Mouse (Mus musculus): ENCODE data around the gene Mef2b.
A peak's percentile ranks its signal among the peaks of the same experiment; 100 is the strongest.
"Not testable (repeated sequence)": the region's sequence is repeated elsewhere in the genome, so short reads cannot be mapped to it uniquely, and the experiment has no call there.

Gene Mef2b

GRCm38 (mm10) chr8:70215092-70215491, 75.6 kb downstream of the Mef2b start:
- DNase-seq (ENCODE audit: inconsistent age in 2 of 2, low spot score in 1 of 2) = no peak

DNA sequence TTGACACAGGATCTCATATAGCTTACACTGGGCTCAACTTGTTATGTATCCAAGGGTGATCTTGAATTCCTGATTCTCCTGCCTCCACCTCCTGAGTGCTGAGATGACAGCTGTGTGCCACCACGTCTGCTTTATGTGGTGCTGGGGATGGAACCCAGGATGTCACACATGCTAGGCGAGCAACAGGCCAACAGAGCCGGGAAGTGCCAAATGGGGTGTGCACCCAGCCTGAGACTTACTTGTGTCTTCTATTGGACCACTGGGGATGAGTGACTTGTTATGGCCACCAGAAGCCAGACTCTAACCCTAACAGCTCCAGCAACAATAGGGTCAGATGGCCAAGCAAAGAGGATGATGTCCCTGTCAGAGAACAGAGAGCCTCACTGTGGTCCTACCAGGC, 76.7 kb downstream of the Mef2b start:
- DNase-seq (ENCODE audit: inconsistent age in 2 of 2, low spot score in 1 of 2) = not testable (repeated sequence)

DNA sequence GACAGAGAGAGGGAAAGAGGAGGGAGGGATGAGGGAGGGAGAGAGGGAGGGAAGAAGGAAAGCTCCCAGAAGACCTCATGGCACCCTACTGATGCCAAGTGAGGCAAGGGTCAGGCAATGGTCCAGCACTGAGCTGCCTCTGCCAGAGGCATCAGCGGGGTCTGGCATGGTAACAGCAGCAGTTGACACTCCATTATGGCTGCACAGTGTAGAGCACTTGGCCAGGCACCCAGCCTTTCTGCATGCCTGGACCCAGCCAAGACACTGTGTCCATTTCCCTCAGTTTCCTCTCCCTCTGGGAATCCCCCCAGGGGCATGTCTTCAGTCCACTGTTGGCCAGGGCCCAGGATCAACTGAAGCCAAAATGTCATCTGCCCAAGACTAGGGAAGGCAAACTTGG, 77.1 kb downstream of the Mef2b start:
- DNase-seq (ENCODE audit: inconsistent age in 2 of 2, low spot score in 1 of 2) = peak; percentile 51 to 84

Data from adrenal gland, adult (tissue).